Mouse (Mus musculus) MEL (cell line): ENCODE measurements around the gene Zfp473.

Source experiments
- BHLHE40 ChIP-seq: IDR thresholded peaks from 2 replicates; pipeline ENCODE4 v1.6.1; 2012; ENCODE audit warnings: low read depth, mild to moderate bottlenecking, inconsistent platforms, low read length, improper control_type of control experiment, borderline replicate concordance
- MYB ChIP-seq: IDR thresholded peaks from 2 replicates; pipeline ENCODE4 v1.6.1; 2011; ENCODE audit warnings: mild to moderate bottlenecking, low read depth, low read length, improper control_type of control experiment

GRCm38 (mm10) chr7:44770046-44770578, 19.3 kb upstream of the Zfp473 start:
- TF ChIP-seq BHLHE40 (no peak), MYB (no peak)
